Mouse (Mus musculus) ES-E14 (cell line): ENCODE measurements at regions not wholly inside any gene's neighbourhood (a gene's known extent, or its start where the extent isn't known, plus 50 kb on each side); places are given as distances from the start of the nearest gene placed in this dataset.

Source experiments
- DNase-seq: peaks from one replicate; pipeline ENCODE4 v3.0.0-alpha.2; 2013; ENCODE audit warnings: low read depth, low spot score
- H3K27ac ChIP-seq: 2 replicates; pipeline ENCODE4 v1.5.1; 2012; ENCODE audit warnings: low read depth, mild to moderate bottlenecking, low read length, moderate library complexity, mixed read lengths; ENCODE audit not compliant: poor library complexity, insufficient read depth, severe bottlenecking
- H3K36me3 ChIP-seq: 2 replicates; pipeline ENCODE4 v1.6.1; 2012; ENCODE audit warnings: mild to moderate bottlenecking, low read length, moderate library complexity, mixed read lengths; ENCODE audit not compliant: control insufficient read depth, poor library complexity, insufficient read depth, severe bottlenecking
- H3K4me1 ChIP-seq, 2 experiments: fragments of 150-350 bp in 1 of 2; sonication (generic) in 1 of 2; 2 replicates each; pipeline ENCODE4 v1.6.1; 2012; ENCODE audit warnings: low read length in 2 of 2, mild to moderate bottlenecking in 1 of 2, mixed read lengths in 1 of 2; ENCODE audit not compliant: control insufficient read depth in 2 of 2, insufficient read depth in 2 of 2, poor library complexity in 1 of 2
- H3K4me3 ChIP-seq, 2 experiments: fragments of 150-350 bp in 1 of 2; sonication (generic) in 1 of 2; 2 replicates each; pipeline ENCODE4 v1.5.1; 2012; ENCODE audit warnings: low read length in 2 of 2, low read depth in 1 of 2, mild to moderate bottlenecking in 1 of 2, mixed read lengths in 1 of 2; ENCODE audit not compliant: insufficient read depth in 1 of 2, poor library complexity in 1 of 2, severe bottlenecking in 1 of 2
- H3K9ac ChIP-seq: 2 replicates; pipeline ENCODE4 v1.6.1; 2012; ENCODE audit warnings: low read depth, mild to moderate bottlenecking, low read length, mixed read lengths; ENCODE audit not compliant: poor library complexity, insufficient read depth, severe bottlenecking
- H3K9me3 ChIP-seq: fragments of 150-350 bp; sonication (generic); 2 replicates; pipeline ENCODE4 v1.6.1; 2012; ENCODE audit warnings: low read depth, mild to moderate bottlenecking, low read length; ENCODE audit not compliant: control insufficient read depth, insufficient read depth
- CHD2 ChIP-seq: IDR thresholded peaks from 2 replicates; pipeline ENCODE4 v1.6.1; 2014; ENCODE audit warnings: mild to moderate bottlenecking, low read depth, low read length, inconsistent platforms
- HCFC1 ChIP-seq: IDR thresholded peaks from 2 replicates; pipeline ENCODE4 v1.6.1; 2012; ENCODE audit warnings: low read length, inconsistent platforms, borderline replicate concordance; ENCODE audit not compliant: insufficient read depth
- MAFK ChIP-seq: IDR thresholded peaks from 2 replicates; pipeline ENCODE4 v1.6.1; 2014; ENCODE audit warnings: mild to moderate bottlenecking, low read depth, low read length, inconsistent platforms; ENCODE audit not compliant: insufficient read depth
- ZC3H11A ChIP-seq: IDR thresholded peaks from 2 replicates; pipeline ENCODE4 v1.6.1; 2012; ENCODE audit warnings: low read depth, mild to moderate bottlenecking, inconsistent platforms, low read length, borderline replicate concordance
- ZNF384 ChIP-seq: IDR thresholded peaks from 2 replicates; pipeline ENCODE4 v1.6.1; 2012; ENCODE audit warnings: low read depth, low read length, inconsistent platforms
- in situ Hi-C, 2 experiments: fragments of 600-800 bp; cut with MboI; formaldehyde crosslinking; loops; one replicate each; pipeline ENCODE4 v1.15.1; 2025; ENCODE audit warnings: low sequenced_read_pairs in 2 of 2, inconsistent platforms in 1 of 2; ENCODE audit not compliant: unreplicated experiment in 2 of 2

DNA sequence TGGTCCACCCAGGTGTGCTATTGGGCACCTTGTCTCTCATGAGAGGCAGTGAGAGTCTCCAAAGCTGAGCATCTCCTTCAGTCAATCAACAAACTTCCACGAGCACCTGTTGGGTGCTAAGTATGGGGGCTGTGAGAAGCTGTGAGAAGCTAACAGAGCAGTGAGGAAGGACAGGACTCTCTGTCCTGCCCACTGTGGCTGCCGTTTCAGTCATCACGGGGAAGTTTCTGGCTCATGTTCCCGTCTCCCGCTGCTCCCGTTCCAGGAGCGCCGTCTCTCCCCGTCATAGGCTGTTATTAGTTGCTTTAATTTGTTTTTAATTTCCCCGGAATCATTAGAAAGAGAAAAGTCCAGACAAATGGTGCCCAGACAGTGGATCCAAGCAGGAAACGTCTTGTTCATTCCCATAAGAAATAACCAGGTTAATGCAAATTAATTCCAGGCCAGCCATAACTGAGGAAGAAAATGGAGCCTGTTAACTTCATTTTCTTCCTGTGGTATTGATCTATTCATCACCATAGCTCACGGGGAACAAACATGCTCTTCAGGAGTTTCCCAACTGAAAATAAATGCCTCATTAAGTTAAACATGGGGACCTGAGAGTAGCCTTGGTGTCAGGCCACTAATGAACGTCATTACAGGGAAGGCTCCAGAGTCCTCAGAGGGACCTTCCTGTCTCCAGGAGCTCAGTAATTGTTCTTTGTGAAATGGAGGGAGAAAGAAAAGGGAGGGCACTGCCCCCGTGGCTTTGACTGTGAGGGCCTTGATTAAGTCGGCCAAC lies 70.3 kb downstream of the Matn1 start:
- Histone ChIP-seq H3K27ac (no peak overlapping the region), H3K4me1 (no peaks in the 10 kb centered on the region), H3K9me3 (no peaks in the 10 kb centered on the region), H3K36me3 (no peaks in the 10 kb centered on the region), H3K9ac (no peak overlapping the region), H3K4me3 (no peak overlapping the region)
- TF ChIP-seq HCFC1 (no peak), CHD2 (no peak), MAFK (no peak), ZC3H11A (no peak), ZNF384 (no peak)
- DNase-seq, result no peak
- in situ Hi-C loops, result no loop called here

GRCm38 (mm10) chr4:131015156-131015555 lies 71.0 kb downstream of the Matn1 start:
- in situ Hi-C loops, result no loop called here
- no peaks in the 10 kb centered on the region for H3K4me1 ChIP-seq
- H3K4me3 ChIP-seq, result no peak overlapping the region
- H3K27ac ChIP-seq, result no peak overlapping the region
- no peak for DNase-seq
- no peaks in the 10 kb centered on the region for H3K9me3 ChIP-seq
- H3K9ac ChIP-seq, result no peak overlapping the region
- no peak for TF ChIP-seq HCFC1
- TF ChIP-seq MAFK, result no peak
- no peak for TF ChIP-seq CHD2
- TF ChIP-seq ZC3H11A, result no peak
- TF ChIP-seq ZNF384, result no peak
- no peaks in the 10 kb centered on the region for H3K36me3 ChIP-seq

DNA sequence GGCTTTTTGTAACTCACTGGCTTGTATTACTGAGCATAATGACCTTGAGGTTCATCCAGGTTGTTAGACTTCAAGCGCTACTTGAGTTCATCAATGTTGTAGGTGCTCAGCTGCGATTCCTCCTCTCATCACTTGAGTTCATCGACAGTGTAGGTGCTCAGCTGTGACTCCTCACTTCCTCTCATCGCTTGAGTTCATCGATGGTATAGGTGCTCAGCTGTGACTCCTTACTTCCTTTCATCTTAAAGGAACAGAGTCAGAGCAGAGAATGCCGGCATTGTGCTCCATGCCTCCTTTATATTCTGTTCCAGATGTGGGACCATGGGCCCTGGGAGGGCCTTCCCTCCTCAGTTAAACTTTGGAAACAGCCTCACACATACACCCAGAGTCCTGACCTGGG lies 79.4 kb downstream of the Matn1 start:
- H3K9ac ChIP-seq, result no peak overlapping the region
- no peaks in the 10 kb centered on the region for H3K4me1 ChIP-seq
- no peak for DNase-seq
- H3K36me3 ChIP-seq, result no peaks in the 10 kb centered on the region
- H3K27ac ChIP-seq, result no peak overlapping the region
- no peak overlapping the region for H3K4me3 ChIP-seq
- TF ChIP-seq HCFC1 (peak; percentile 49; the same call in 1 of the 2 replicates), CHD2 (no peak)
- in situ Hi-C loops, result no loop called here
- H3K9me3 ChIP-seq, result no peaks in the 10 kb centered on the region

- H3K9ac ChIP-seq, result no peak overlapping the region
- no peak overlapping the region for H3K4me3 ChIP-seq
- in situ Hi-C loops, result loop anchor here in 1 of 2 experiments (10.0 kb wide), 1 partner anchor 71 kb away; no protein-coding TSS in a partner anchor
- H3K27ac ChIP-seq, result no peak overlapping the region
- H3K4me1 ChIP-seq, result no peaks in the 10 kb centered on the region; a peak in 1 of 4 replicates
- TF ChIP-seq MAFK (no peak), ZC3H11A (peak; percentile 58; the same call in 1 of the 2 replicates), HCFC1 (no peak)
- H3K9me3 ChIP-seq, result no peaks in the 10 kb centered on the region
- no peaks in the 10 kb centered on the region for H3K36me3 ChIP-seq
- DNase-seq, result peak; percentile 28
These were observed 92.1 kb downstream of the Matn1 start for GRCm38 (mm10) chr4:131036292-131036691.

GRCm38 (mm10) chr4:131037179-131037578 lies 93.0 kb downstream of the Matn1 start:
- H3K4me1 ChIP-seq, result no peaks in the 10 kb centered on the region; a peak in 1 of 4 replicates
- no peaks in the 10 kb centered on the region for H3K9me3 ChIP-seq
- no peak for DNase-seq
- no peak overlapping the region for H3K4me3 ChIP-seq
- no peak overlapping the region for H3K27ac ChIP-seq
- no peak overlapping the region for H3K9ac ChIP-seq
- TF ChIP-seq HCFC1 (no peak), MAFK (no peak), CHD2 (no peak), ZNF384 (no peak), ZC3H11A (no peak)
- no peaks in the 10 kb centered on the region for H3K36me3 ChIP-seq
- in situ Hi-C loops, result loop anchor here in 1 of 2 experiments (10.0 kb wide), 1 partner anchor 72 kb away; no protein-coding TSS in a partner anchor
